Mouse (Mus musculus) spleen, adult 2 months (tissue): ENCODE data around the gene Rnf216. TPM values are rescaled to one million over a fixed set of nuclear protein-coding genes. Genes with fewer than 3 reads are reported as not detected.

Experiments
- DNase-seq, 2 experiments: peaks; one replicate each; pipeline versions ENCODE4 v3.0.0 to v3.0.0-alpha.2; 2012 to 2021; ENCODE audit warnings: low spot score in 2 of 2, low read depth in 1 of 2
- H3K27ac ChIP-seq: fragments of 200-500 bp; 2 replicates; pipeline ENCODE4 v1.5.1; 2012; ENCODE audit warnings: low read length, inconsistent platforms; ENCODE audit not compliant: insufficient read depth
- H3K27me3 ChIP-seq: fragments of 200-500 bp; 2 replicates; pipeline ENCODE4 v1.6.1; 2012; ENCODE audit warnings: mild to moderate bottlenecking, moderate library complexity, low read length, inconsistent platforms; ENCODE audit not compliant: control insufficient read depth, insufficient read depth
- H3K36me3 ChIP-seq: fragments of 200-500 bp; 2 replicates; pipeline ENCODE4 v1.6.1; 2012; ENCODE audit warnings: mild to moderate bottlenecking, low read length, inconsistent platforms; ENCODE audit not compliant: control insufficient read depth, insufficient read depth
- H3K4me1 ChIP-seq: fragments of 200-500 bp; 2 replicates; pipeline ENCODE4 v1.6.1; 2011; ENCODE audit warnings: inconsistent platforms; ENCODE audit not compliant: control insufficient read depth, insufficient read depth, insufficient read length
- H3K4me3 ChIP-seq: fragments of 200-500 bp; 2 replicates; pipeline ENCODE4 v1.5.1; 2011; ENCODE audit warnings: mild to moderate bottlenecking, inconsistent platforms; ENCODE audit not compliant: insufficient read depth, insufficient read length; ENCODE audit errors: extremely low read depth
- CTCF ChIP-seq: fragments of 200-500 bp; IDR thresholded peaks from 2 replicates; pipeline ENCODE4 v1.5.1; 2011; ENCODE audit warnings: mild to moderate bottlenecking, inconsistent platforms; ENCODE audit not compliant: insufficient read depth, insufficient read length, insufficient replicate concordance; ENCODE audit errors: extremely low read depth
- POLR2A ChIP-seq: fragments of 200-500 bp; IDR thresholded peaks from 2 replicates; pipeline ENCODE4 v1.6.1; 2011; ENCODE audit warnings: low read depth, low read length, inconsistent platforms
- WGBS: fragments of 180-500 bp; shearing (Covaris S2); methylation state at CpG from one replicate; pipeline ENCODE4 v1.1.7; 2018; 5-methylcytosine and 5-hydroxymethylcytosine counted together
- polyA plus RNA-seq: library from polyadenylated mRNA; depleted of rRNA; stranded (reverse); fragments of >200 nt; gene quantifications from 2 replicates; pipeline ENCODE4 v1.2.3, GENCODE M21; 2012

The Rnf216 gene
- polyA plus RNA-seq, 1 experiment: 25.9 TPM

DNA sequence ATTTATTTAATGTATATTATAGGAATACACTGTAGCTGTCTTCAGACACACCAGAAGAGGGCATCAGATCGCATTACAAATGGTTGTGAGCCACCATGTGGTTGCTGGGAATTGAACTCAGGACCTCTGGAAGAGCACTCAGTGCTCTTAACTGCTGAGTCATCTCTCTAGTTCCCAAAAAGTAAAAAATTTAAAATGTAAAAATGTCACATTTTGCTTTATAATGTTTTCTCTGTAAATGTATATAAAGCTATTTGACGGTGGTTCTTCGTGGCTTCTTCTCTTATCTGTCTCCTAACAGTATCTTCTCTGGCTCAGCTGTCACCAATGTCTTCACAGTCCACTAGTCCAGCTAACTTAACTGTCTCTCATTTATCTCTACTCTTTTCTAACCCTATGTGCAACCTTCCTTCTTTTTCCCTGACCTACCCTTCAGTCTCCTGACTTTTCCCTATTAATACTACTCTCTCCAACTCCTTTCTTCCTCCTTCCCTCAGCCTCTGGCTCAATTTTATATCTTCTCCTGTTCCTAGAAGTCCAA lies 36.1 kb downstream of the Rnf216 start:
- TF ChIP-seq CTCF (no peak), POLR2A (no peak)
- H3K27ac ChIP-seq: no peak overlapping the region
- no peak for DNase-seq
- WGBS: 89% methylated on average over 3 of the region's 3 CpGs
- H3K4me1 ChIP-seq: no peaks in the 10 kb centered on the region
- no peak overlapping the region for H3K4me3 ChIP-seq
- H3K36me3 ChIP-seq: peaks cover 37% of the 10 kb centered on the region
- no peaks in the 10 kb centered on the region for H3K27me3 ChIP-seq

DNA sequence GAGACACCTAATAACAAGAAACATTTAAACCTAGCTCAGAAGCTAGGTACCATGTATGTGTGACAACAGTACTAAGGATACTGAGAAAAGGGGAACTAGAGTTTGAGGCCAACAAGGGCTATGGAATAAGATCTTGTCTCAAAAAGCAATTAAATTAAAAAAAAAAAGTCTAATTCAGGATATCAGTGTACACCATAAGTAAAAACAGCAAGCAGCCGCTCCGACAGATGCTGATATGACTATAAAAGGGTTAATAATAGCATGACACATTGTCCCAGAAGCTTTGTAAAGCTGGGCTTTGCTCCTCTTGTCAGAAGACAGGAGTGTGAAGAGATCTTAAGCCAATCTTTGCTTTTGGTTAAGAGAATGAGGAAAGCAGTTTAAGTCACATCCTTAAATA lies 36.8 kb downstream of the Rnf216 start:
- TF ChIP-seq POLR2A (no peak), CTCF (no peak)
- Histone ChIP-seq H3K27me3 (no peaks in the 10 kb centered on the region), H3K4me1 (no peaks in the 10 kb centered on the region), H3K4me3 (no peak overlapping the region), H3K36me3 (peaks cover 37% of the 10 kb centered on the region), H3K27ac (no peak overlapping the region)
- 91% methylated on average over 2 of the region's 2 CpGs for WGBS
- no peak for DNase-seq

DNA sequence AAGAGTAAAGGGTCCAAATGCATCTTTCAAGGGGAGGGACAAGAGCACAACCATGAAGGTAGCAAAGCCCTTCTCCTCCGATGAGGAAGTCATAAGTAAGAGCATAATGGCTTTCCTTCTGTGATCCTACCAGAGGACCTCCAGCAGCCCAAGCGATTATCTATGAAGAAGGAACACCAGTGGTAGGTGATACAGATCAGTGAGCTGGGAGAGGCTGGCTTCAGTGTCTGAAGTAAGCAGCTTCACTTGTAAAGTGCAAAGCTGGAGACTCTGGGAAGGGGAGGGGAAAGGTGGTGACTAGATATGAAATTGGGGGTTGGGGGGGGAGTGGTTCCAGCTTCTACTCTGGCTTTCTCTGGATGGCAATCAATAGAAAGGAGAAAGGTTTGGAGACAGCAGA lies 43.7 kb downstream of the Rnf216 start:
- no peak for TF ChIP-seq CTCF
- TF ChIP-seq POLR2A: no peak
- DNase-seq: no peak
- H3K27ac ChIP-seq: no peak overlapping the region
- peaks cover 2% of the 10 kb centered on the region for H3K4me1 ChIP-seq
- no peak overlapping the region for H3K4me3 ChIP-seq
- WGBS: 84% methylated on average over 2 of the region's 2 CpGs
- peaks cover 33% of the 10 kb centered on the region for H3K36me3 ChIP-seq
- no peaks in the 10 kb centered on the region for H3K27me3 ChIP-seq

DNA sequence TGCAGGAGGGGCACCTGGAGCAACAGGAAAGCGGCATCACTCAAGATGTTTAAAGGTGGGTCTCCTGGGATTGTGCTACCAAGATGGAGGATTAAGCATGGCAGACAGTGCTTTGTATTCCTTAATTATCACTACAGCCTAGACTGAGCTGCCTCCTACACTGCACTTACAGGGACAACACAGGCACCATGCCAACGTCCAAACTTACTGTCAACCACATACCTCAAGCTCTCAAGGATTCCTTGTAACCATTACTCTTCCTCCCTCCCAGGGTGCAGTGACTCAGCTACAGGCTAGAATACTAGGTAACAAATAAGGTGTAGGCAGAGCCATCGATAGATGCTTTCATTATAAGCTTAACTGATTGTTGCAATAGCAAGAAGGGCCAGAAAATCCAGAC lies 44.4 kb downstream of the Rnf216 start:
- H3K36me3 ChIP-seq: peaks cover 31% of the 10 kb centered on the region
- no peak overlapping the region for H3K4me3 ChIP-seq
- 92% methylated on average over 3 of the region's 3 CpGs for WGBS
- H3K4me1 ChIP-seq: peaks cover 2% of the 10 kb centered on the region
- TF ChIP-seq CTCF: no peak
- TF ChIP-seq POLR2A: no peak
- no peak overlapping the region for H3K27ac ChIP-seq
- no peak for DNase-seq
- H3K27me3 ChIP-seq: no peaks in the 10 kb centered on the region

DNA sequence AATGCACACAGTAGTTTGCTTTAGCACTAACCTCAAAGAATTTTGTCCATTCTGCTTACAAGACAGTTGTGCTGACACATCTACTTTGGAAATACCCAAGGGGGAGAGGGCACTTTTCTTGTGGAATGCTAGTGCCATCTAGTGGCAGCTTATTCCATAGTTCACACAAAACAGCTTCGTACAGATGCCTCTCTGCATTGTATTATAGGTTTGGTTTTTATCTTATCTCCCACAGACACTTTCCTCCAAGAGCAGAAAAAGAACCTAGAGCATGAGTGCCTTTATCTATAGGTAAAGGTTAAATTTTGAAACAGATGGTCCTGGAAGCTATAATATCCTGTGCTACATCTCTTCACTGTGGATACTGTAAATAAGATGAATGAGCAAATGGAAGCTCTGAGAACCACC lies 46.2 kb downstream of the Rnf216 start:
- WGBS: 21% methylated on average over 1 of the region's 1 CpGs
- DNase-seq: peak; percentile 58 to 61
- H3K4me1 ChIP-seq: peaks cover 2% of the 10 kb centered on the region
- no peak overlapping the region for H3K27ac ChIP-seq
- H3K4me3 ChIP-seq: no peak overlapping the region
- TF ChIP-seq CTCF (peak; percentile 47; the same call in 1 of the 2 replicates), POLR2A (no peak)
- peaks cover 28% of the 10 kb centered on the region for H3K36me3 ChIP-seq
- H3K27me3 ChIP-seq: no peaks in the 10 kb centered on the region

DNA sequence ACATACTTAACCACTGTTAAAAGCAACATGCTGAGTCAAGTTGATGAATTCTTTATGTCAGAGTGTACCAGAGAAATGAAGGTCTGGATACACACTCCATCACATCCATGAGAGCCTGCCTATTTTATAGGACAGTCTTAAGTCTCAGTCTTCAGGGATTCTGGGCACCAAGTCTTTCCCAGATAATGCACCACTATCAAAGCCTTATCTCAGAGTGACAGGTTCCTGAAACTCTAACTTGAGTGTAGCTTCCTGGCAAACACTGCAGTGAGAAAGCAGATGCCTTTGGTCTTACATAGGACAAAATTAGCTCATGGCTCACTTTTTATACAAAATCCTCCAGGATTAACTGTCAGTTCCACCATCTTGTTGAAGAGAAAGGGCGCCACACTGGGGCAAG lies 46.7 kb downstream of the Rnf216 start:
- TF ChIP-seq CTCF: no peak
- TF ChIP-seq POLR2A: no peak
- Histone ChIP-seq H3K27ac (no peak overlapping the region), H3K27me3 (no peaks in the 10 kb centered on the region), H3K4me3 (no peak overlapping the region), H3K36me3 (peaks cover 28% of the 10 kb centered on the region), H3K4me1 (peaks cover 2% of the 10 kb centered on the region)
- no peak for DNase-seq
- 91% methylated on average over 1 of the region's 1 CpGs for WGBS

DNA sequence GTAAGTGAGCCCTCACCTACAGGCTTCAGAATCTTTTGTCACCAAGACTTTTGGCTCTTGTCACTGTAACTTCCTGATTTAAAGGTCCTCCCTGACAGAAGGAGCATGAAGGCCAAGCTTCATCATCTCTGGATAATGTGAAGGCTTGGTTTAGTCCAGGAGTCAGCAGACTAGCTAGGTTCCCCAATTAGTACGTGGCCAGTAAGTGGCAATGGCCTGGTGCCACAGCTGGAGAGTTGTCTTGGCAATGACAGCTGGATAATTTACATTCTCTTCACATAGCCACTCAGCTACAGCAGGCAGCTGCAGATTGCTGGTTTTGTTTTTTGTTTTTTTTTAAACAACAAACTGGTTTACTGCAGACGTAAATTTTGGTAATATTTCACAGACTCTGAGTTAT lies 47.6 kb downstream of the Rnf216 start:
- DNase-seq: no peak
- Histone ChIP-seq H3K27ac (peak overlapping the region; percentile 45; the same call in 1 of the 2 replicates), H3K36me3 (peaks cover 28% of the 10 kb centered on the region), H3K27me3 (no peaks in the 10 kb centered on the region), H3K4me3 (no peak overlapping the region), H3K4me1 (peaks cover 2% of the 10 kb centered on the region)
- 90% methylated on average over 2 of the region's 2 CpGs for WGBS
- TF ChIP-seq CTCF: no peak
- no peak for TF ChIP-seq POLR2A
